Mouse (Mus musculus): ENCODE measurements around the gene Mrps9.

DNA sequence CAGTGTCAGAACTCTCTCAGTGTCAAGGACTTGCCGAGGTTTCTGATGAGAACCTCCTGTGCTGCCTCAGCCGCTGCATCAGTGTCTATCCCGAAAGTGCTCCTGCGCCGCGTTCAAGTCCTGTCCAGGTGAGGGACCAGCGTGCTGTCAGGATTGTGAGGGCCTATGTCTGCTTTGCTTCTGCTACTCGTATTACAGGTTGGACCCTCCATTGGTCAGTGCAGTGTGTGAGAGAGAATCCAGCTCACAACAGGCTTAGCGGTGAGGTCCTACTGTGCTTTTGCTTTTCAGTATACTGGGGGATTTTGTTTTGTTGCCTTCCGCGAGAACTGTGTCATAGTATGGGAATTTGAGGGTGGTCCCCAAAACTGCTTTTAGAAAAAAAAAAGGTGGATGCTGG, 36.8 kb downstream of the Mrps9 start:
- TF ChIP-seq CTCF (IDR thresholded peaks at IDR 0.05; ENCODE audit: low read depth, low read length) = no peak
- TF ChIP-seq POLR2A (IDR thresholded peaks at IDR 0.05; ENCODE audit: borderline replicate concordance, low read depth, low read length) = no peak

Data from bone marrow macrophage, adult 2 months (primary cell).